Mouse (Mus musculus): ENCODE results near the gene 4930402F06Rik.

DNA sequence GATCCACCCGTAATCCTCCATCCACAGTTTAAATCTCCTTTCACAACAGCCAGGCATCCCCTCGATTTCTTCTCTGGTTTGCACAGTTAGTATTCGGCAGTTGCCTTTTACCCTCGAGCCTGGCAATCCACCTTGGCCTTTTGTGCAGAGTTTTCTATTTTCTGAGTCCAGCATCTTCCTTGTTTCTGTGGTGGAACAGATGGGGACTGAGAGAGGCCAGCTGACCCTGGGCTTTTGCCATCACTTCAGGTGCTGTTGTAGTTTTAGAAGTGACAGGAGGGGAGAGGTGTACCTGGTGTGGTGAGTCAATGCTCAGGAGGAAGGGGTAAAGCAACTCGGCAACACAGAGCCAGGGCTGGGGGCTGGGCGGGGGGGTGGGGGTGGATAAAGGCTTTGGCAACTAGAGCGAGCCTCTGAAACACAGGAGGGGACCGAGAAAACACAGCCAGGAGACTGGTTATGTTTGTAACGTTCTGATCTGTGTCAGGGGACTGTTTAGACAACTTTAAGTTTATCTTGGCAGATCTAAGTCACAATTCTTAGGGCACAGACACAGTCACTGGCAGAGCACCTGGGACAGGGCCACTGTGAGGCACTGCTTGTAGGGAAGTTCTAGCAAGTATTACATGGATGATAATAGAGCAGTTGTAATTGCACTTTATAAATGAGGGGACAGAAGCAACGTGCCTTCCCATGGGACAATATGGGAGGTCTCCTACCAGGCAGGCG is 68.7 kb downstream of the 4930402F06Rik start:
- no peak for TF ChIP-seq HCFC1 (IDR thresholded peaks at IDR 0.05; ENCODE audit: borderline replicate concordance, insufficient read depth, low read length)
- no peak for TF ChIP-seq ZC3H11A (IDR thresholded peaks at IDR 0.05; ENCODE audit: borderline replicate concordance, low read depth, low read length)

Data from ES-E14 (cell line).